Mouse (Mus musculus): ENCODE measurements at regions not wholly inside any gene's neighbourhood (a gene's known extent, or its start where the extent isn't known, plus 50 kb on each side); places are given as distances from the start of the nearest gene placed in this dataset.

- TF ChIP-seq CTCF (IDR thresholded peaks at IDR 0.05; ENCODE audit: low read depth) (no peak), EP300 (IDR thresholded peaks at IDR 0.05; ENCODE audit: low read depth) (no peak)
Measured at GRCm38 (mm10) chr8:89392749-89393148, 348.8 kb upstream of the Sall1 start.

All from heart, postnatal 0 days (tissue).